Mouse (Mus musculus): ENCODE results near the gene St8sia1.

DNA sequence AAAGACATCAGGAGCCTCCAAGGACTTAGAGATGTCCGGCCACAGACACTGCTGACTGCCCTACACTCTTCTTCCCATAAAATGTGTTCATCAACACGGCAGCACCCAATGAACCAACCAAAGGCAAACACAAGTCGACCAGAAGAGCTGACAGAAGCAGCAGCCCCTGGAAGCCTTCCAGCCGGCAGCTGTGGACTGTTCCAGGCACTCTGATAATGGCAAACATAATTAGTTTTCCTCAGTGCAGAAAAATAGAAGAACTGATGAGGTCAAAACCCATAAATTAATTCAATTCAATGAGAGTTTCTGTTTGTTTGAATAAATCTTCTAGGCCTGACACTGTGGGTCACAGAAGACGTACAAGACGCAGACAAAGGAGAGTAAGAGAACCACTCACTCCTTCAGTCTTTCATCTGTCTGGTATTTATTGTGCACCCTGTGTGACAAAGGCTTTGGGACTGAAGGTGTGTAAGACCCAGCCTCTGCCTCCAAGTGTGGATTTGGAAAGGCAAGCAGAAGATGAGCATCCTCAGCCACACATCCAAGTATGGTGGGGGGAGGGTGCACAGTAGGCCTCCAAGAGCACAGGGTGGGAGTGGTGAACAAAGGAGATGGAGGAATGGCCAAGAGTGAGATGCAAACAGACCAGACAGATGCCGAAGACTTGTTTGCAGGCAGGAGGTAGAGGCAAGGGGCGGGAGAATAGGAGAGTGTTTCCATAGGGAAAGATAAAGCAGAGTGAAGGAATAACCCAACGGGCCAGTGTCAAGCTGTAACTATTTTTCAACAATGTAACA, 25.5 kb downstream of the St8sia1 start:
- TF ChIP-seq CTCF (IDR thresholded peaks at IDR 0.05; ENCODE audit: extremely low read depth, insufficient read depth, insufficient read length, insufficient replicate concordance), result no peak
- TF ChIP-seq POLR2A (IDR thresholded peaks at IDR 0.05; ENCODE audit: low read depth, low read length), result no peak

All from spleen, adult 2 months (tissue).